Mouse (Mus musculus): ENCODE data around the gene Lcmt2. TPM values are rescaled to one million over a fixed set of nuclear protein-coding genes. Genes with fewer than 3 reads are reported as not detected.

Lcmt2 gene
- polyA plus RNA-seq, 1 experiment from 2014 or later, result 21.4 TPM

- Histone ChIP-seq H3K9me3 (no peaks in the 10 kb centered on the region), H3K4me2 (no peak overlapping the region), H3K4me3 (no peak overlapping the region), H3K36me3 (no peaks in the 10 kb centered on the region), H3K27me3 (no peaks in the 10 kb centered on the region), H3K9ac (no peak overlapping the region), H3K27ac (no peak overlapping the region), H3K4me1 (no peaks in the 10 kb centered on the region)
- ATAC-seq (ENCODE audit: insufficient number of reproducible peaks, low FRiP score, low TSS enrichment, low read depth), result no peak
Measured at GRCm38 (mm10) chr2:121105940-121106339, 34.5 kb downstream of the Lcmt2 start.

- no peak overlapping the region for H3K27ac ChIP-seq
- 26% methylated on average over 9 of the region's 9 CpGs for WGBS
- H3K9ac ChIP-seq, result no peak overlapping the region
- no peak overlapping the region for H3K4me3 ChIP-seq
- no peaks in the 10 kb centered on the region for H3K9me3 ChIP-seq
- H3K27me3 ChIP-seq, result no peaks in the 10 kb centered on the region
- no peaks in the 10 kb centered on the region for H3K4me1 ChIP-seq
- no peak for ATAC-seq (ENCODE audit: insufficient number of reproducible peaks, low FRiP score, low TSS enrichment, low read depth)
- no peaks in the 10 kb centered on the region for H3K36me3 ChIP-seq
- no peak overlapping the region for H3K4me2 ChIP-seq
Measured at GRCm38 (mm10) chr2:121102051-121102450, 38.4 kb downstream of the Lcmt2 start.

GRCm38 (mm10) chr2:121089751-121090150, 50.7 kb downstream of the Lcmt2 start:
- Histone ChIP-seq H3K4me1 (no peaks in the 10 kb centered on the region), H3K27ac (no peak overlapping the region), H3K9me3 (no peaks in the 10 kb centered on the region), H3K4me3 (no peak overlapping the region), H3K36me3 (no peaks in the 10 kb centered on the region), H3K4me2 (no peak overlapping the region), H3K9ac (no peak overlapping the region), H3K27me3 (0 out of 2 replicates have a peak, but pooled peaks cover 2% of the 10 kb centered on the region)
- ATAC-seq (ENCODE audit: insufficient number of reproducible peaks, low FRiP score, low TSS enrichment, low read depth), result no peak
- WGBS, result 60% methylated on average over 4 of the region's 4 CpGs

- ATAC-seq (ENCODE audit: insufficient number of reproducible peaks, low FRiP score, low TSS enrichment, low read depth), result no peak
- Histone ChIP-seq H3K9me3 (no peaks in the 10 kb centered on the region), H3K4me3 (no peak overlapping the region), H3K4me1 (no peaks in the 10 kb centered on the region), H3K36me3 (no peaks in the 10 kb centered on the region), H3K4me2 (no peak overlapping the region), H3K27ac (no peak overlapping the region), H3K9ac (no peak overlapping the region), H3K27me3 (no peaks in the 10 kb centered on the region)
- WGBS, result 86% methylated on average over 3 of the region's 3 CpGs
Measured at GRCm38 (mm10) chr2:121088507-121088906, 51.9 kb downstream of the Lcmt2 start.

GRCm38 (mm10) chr2:121085480-121086185, 54.8 kb downstream of the Lcmt2 start, which contains the start of gene Tgm5:
Tgm5 (minus strand) TSS chr2:121085841.
- ATAC-seq (ENCODE audit: insufficient number of reproducible peaks, low FRiP score, low TSS enrichment, low read depth), result no peak
- Histone ChIP-seq H3K27me3 (no peaks in the 10 kb centered on the region), H3K4me1 (no peaks in the 10 kb centered on the region), H3K4me2 (no peak within 1 kb of the TSS), H3K27ac (no peak within 1 kb of the TSS), H3K36me3 (no peaks in the 10 kb centered on the region), H3K9me3 (no peaks in the 10 kb centered on the region), H3K4me3 (no peak within 1 kb of the TSS), H3K9ac (no peak within 1 kb of the TSS)
- 44% methylated on average over 6 of the region's 6 CpGs for WGBS

GRCm38 (mm10) chr2:121082626-121083025, 57.8 kb downstream of the Lcmt2 start:
- H3K27me3 ChIP-seq, result no peaks in the 10 kb centered on the region
- 81% methylated on average over 1 of the region's 1 CpGs for WGBS
- H3K4me1 ChIP-seq, result no peaks in the 10 kb centered on the region
- H3K9ac ChIP-seq, result no peak overlapping the region
- no peaks in the 10 kb centered on the region for H3K9me3 ChIP-seq
- no peak overlapping the region for H3K4me3 ChIP-seq
- H3K27ac ChIP-seq, result no peak overlapping the region
- H3K36me3 ChIP-seq, result no peaks in the 10 kb centered on the region
- ATAC-seq (ENCODE audit: insufficient number of reproducible peaks, low FRiP score, low TSS enrichment, low read depth), result no peak
- H3K4me2 ChIP-seq, result no peak overlapping the region

Other genes with a start within 250 kb of the Lcmt2 start
- 21.8 and 25.5 TPM in 2 replicates for gene Ubr1, start 169.9 kb downstream of the Lcmt2 start, polyA plus RNA-seq (2015; fragmentation: Nextera tagmentation; extraction: Ambion mirVana)
- 2.4 and 2.6 TPM in 2 replicates for gene Tmem62, start 163.6 kb downstream of the Lcmt2 start, polyA plus RNA-seq (2015; fragmentation: Nextera tagmentation; extraction: Ambion mirVana)
- 37.3 and 39.5 TPM in 2 replicates for gene Ccndbp1, start 132.2 kb downstream of the Lcmt2 start, polyA plus RNA-seq (2015; fragmentation: Nextera tagmentation; extraction: Ambion mirVana)
- 0.47 and 1.0 TPM in 2 replicates for gene Epb42, start 103.6 kb downstream of the Lcmt2 start, polyA plus RNA-seq (2015; fragmentation: Nextera tagmentation; extraction: Ambion mirVana)
- 0.10 and 0.31 TPM in 2 replicates for gene Tgm5, start 54.8 kb downstream of the Lcmt2 start, polyA plus RNA-seq (2015; fragmentation: Nextera tagmentation; extraction: Ambion mirVana)
- gene Tgm7, start 30.9 kb downstream of the Lcmt2 start, polyA plus RNA-seq (2015; fragmentation: Nextera tagmentation; extraction: Ambion mirVana), result not detected in 2 replicates
- 16.7 and 17.7 TPM in 2 replicates for gene Adal, start 225 bp downstream of the Lcmt2 start, polyA plus RNA-seq (2015; fragmentation: Nextera tagmentation; extraction: Ambion mirVana)
- 48.7 and 48.9 TPM in 2 replicates for gene Tubgcp4, start 30.0 kb upstream of the Lcmt2 start, polyA plus RNA-seq (2015; fragmentation: Nextera tagmentation; extraction: Ambion mirVana)
- gene Zscan29, start 30.5 kb upstream of the Lcmt2 start, polyA plus RNA-seq (2015; fragmentation: Nextera tagmentation; extraction: Ambion mirVana), result 9.3 and 10.1 TPM in 2 replicates
- gene Trp53bp1, start 130.8 kb upstream of the Lcmt2 start, polyA plus RNA-seq (2015; fragmentation: Nextera tagmentation; extraction: Ambion mirVana), result 52.4 and 62.6 TPM in 2 replicates
- gene Map1a, start 148.9 kb upstream of the Lcmt2 start, polyA plus RNA-seq (2015; fragmentation: Nextera tagmentation; extraction: Ambion mirVana), result 3.8 and 3.9 TPM in 2 replicates
- gene Ppip5k1, start 214.7 kb upstream of the Lcmt2 start, polyA plus RNA-seq (2015; fragmentation: Nextera tagmentation; extraction: Ambion mirVana), result 10.1 and 10.2 TPM in 2 replicates
- 40.0 and 40.1 TPM in 2 replicates for gene Ckmt1, start 217.1 kb upstream of the Lcmt2 start, polyA plus RNA-seq (2015; fragmentation: Nextera tagmentation; extraction: Ambion mirVana)
- gene Strc, start 246.5 kb upstream of the Lcmt2 start, polyA plus RNA-seq (2015; fragmentation: Nextera tagmentation; extraction: Ambion mirVana), result not detected in 2 replicates